In the genomic region with DNA sequence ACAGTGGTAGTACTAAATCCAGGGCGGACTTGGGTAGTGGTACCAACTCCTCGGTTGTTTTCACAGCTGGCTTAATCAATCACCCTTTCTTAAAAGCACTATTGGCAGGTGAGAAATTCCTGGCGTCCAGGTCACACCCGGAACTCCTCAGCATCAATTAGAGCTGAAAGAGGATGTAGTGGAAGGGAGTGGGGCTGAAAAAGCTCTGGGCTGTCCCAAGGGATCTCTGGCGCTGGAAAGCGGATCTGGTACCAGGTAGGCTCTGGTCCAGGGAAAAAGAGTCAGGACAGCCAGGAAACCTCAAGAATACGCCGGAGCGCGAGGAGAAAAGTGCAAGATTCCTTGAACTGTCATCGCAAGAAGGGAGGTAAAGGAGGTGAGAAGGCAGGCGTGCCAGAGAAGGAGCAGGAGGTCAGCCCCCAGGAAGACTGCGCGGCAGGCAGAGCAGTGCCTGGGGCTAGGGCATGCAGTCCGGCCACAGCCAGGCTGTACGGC, we compare ENCODE assay signal across 7 mouse cellular contexts. TPM values are rescaled to one million over a fixed set of nuclear protein-coding genes. Genes with fewer than 3 reads are reported as not detected.
DNase-seq lines count a peak whose midpoint lies in the region; ATAC-seq lines count a peak whose summit lies in the region.

No protein-coding gene starts in this region.

- peak overlapping the region; percentile 86 for H3K4me2 ChIP-seq in embryonic facial prominence, embryonic 12.5 days (replicated peaks)
- H3K4me2 ChIP-seq in heart, embryonic 11.5 days = peak overlapping the region; percentile 94
- peak overlapping the region; percentile 86 for H3K4me2 ChIP-seq in limb, embryonic 12.5 days
- peak overlapping the region; percentile 98 for H3K4me2 ChIP-seq in neural tube, embryonic 15.5 days

- peaks cover 7% of the 10 kb centered on the region; the same call in 1 of the 2 replicates for H3K9me3 ChIP-seq in megakaryocyte, embryonic 14.5 days
- H3K9me3 ChIP-seq in embryonic facial prominence, embryonic 12.5 days = no peaks in the 10 kb centered on the region
- no peaks in the 10 kb centered on the region for H3K9me3 ChIP-seq in heart, embryonic 11.5 days (replicated peaks; ENCODE audit: control insufficient read depth, low read length)
- H3K9me3 ChIP-seq in limb, embryonic 12.5 days = no peaks in the 10 kb centered on the region
- H3K9me3 ChIP-seq in neural tube, embryonic 15.5 days (replicated peaks) = no peaks in the 10 kb centered on the region

- no peaks in the 10 kb centered on the region for H3K36me3 ChIP-seq in megakaryocyte, embryonic 14.5 days (replicated peaks; ENCODE audit: low read length)
- no peaks in the 10 kb centered on the region for H3K36me3 ChIP-seq in embryonic facial prominence, embryonic 12.5 days
- H3K36me3 ChIP-seq in heart, embryonic 11.5 days (ENCODE audit: control insufficient read depth, insufficient read depth, low read length) = no peaks in the 10 kb centered on the region
- H3K36me3 ChIP-seq in limb, embryonic 12.5 days = no peaks in the 10 kb centered on the region
- H3K36me3 ChIP-seq in neural tube, embryonic 15.5 days = no peaks in the 10 kb centered on the region

- peak overlapping the region; percentile 81 for H3K9ac ChIP-seq in embryonic facial prominence, embryonic 12.5 days
- H3K9ac ChIP-seq in heart, embryonic 11.5 days (ENCODE audit: low read depth, low read length) = peak overlapping the region; percentile 85
- peak overlapping the region; percentile 83 for H3K9ac ChIP-seq in limb, embryonic 12.5 days (replicated peaks)
- peak overlapping the region; percentile 69 for H3K9ac ChIP-seq in neural tube, embryonic 15.5 days (replicated peaks)

- DNase-seq in cerebellum, adult 18-20 months = no peak

- peak overlapping the region; percentile 78 for H3K27ac ChIP-seq in embryonic facial prominence, embryonic 12.5 days
- peak overlapping the region; percentile 85 for H3K27ac ChIP-seq in heart, embryonic 11.5 days (ENCODE audit: low read depth, low read length)
- peak overlapping the region; percentile 85 for H3K27ac ChIP-seq in limb, embryonic 12.5 days
- H3K27ac ChIP-seq in neural tube, embryonic 15.5 days (replicated peaks) = 0 out of 2 replicates have a peak overlapping the region, but pooled peaks have one; percentile 58

- H3K4me1 ChIP-seq in megakaryocyte, embryonic 14.5 days = peaks cover 7% of the 10 kb centered on the region
- H3K4me1 ChIP-seq in embryonic facial prominence, embryonic 12.5 days = peaks cover 8% of the 10 kb centered on the region; the same call in 1 of the 2 replicates
- peaks cover 11% of the 10 kb centered on the region for H3K4me1 ChIP-seq in heart, embryonic 11.5 days (ENCODE audit: control insufficient read depth, insufficient read depth, low read length)
- peaks cover 11% of the 10 kb centered on the region for H3K4me1 ChIP-seq in limb, embryonic 12.5 days (replicated peaks)
- peaks cover 9% of the 10 kb centered on the region for H3K4me1 ChIP-seq in neural tube, embryonic 15.5 days

- H3K27me3 ChIP-seq in megakaryocyte, embryonic 14.5 days (replicated peaks) = peaks cover 39% of the 10 kb centered on the region
- H3K27me3 ChIP-seq in embryonic facial prominence, embryonic 12.5 days = no peaks in the 10 kb centered on the region
- no peaks in the 10 kb centered on the region for H3K27me3 ChIP-seq in heart, embryonic 11.5 days (ENCODE audit: control insufficient read depth, insufficient read depth, low read length)
- no peaks in the 10 kb centered on the region for H3K27me3 ChIP-seq in limb, embryonic 12.5 days
- peaks cover 10% of the 10 kb centered on the region for H3K27me3 ChIP-seq in neural tube, embryonic 15.5 days (replicated peaks)

- WGBS in embryonic facial prominence, embryonic 12.5 days = 2% methylated on average over 16 of the region's 16 CpGs
- WGBS in heart, embryonic 11.5 days (ENCODE audit: insufficient replicate concordance) = under 1% methylated on average over 16 of the region's 16 CpGs
- WGBS in limb, embryonic 12.5 days = under 1% methylated on average over 16 of the region's 16 CpGs
- 2% methylated on average over 16 of the region's 16 CpGs for WGBS in neural tube, embryonic 15.5 days

- ATAC-seq in megakaryocyte, adult 5-6 weeks (ENCODE audit: poor library complexity, severe bottlenecking) = no peak
- peak; percentile 71 for ATAC-seq in embryonic facial prominence, embryonic 12.5 days (ENCODE audit: insufficient number of reproducible peaks, insufficient read depth, low FRiP score, low TSS enrichment)
- ATAC-seq in heart, embryonic 11.5 days (replicated peaks; ENCODE audit: insufficient number of reproducible peaks, low FRiP score, low TSS enrichment) = peak; percentile 59
- no peak; the same call in 1 of the 2 replicates for ATAC-seq in limb, embryonic 12.5 days (ENCODE audit: insufficient number of reproducible peaks, insufficient read depth, low FRiP score, low TSS enrichment, low read depth)
- ATAC-seq in neural tube, embryonic 15.5 days (ENCODE audit: low FRiP score) = peak; percentile 69; the same call in 1 of the 2 replicates

- H3K4me3 ChIP-seq in megakaryocyte, embryonic 14.5 days (replicated peaks) = peak overlapping the region; percentile 89
- peak overlapping the region; percentile 75 for H3K4me3 ChIP-seq in embryonic facial prominence, embryonic 12.5 days
- H3K4me3 ChIP-seq in heart, embryonic 11.5 days (ENCODE audit: low read depth, low read length) = peak overlapping the region; percentile 84
- peak overlapping the region; percentile 78 for H3K4me3 ChIP-seq in limb, embryonic 12.5 days (replicated peaks)
- peak overlapping the region; percentile 87 for H3K4me3 ChIP-seq in neural tube, embryonic 15.5 days (replicated peaks)

RNA-seq across cellular contexts. Expression of a gene that starts 0.7 kb away (rescaled TPM):
- not detected in 2 replicates for polyA plus RNA-seq in megakaryocyte, embryonic 14.5 days (2012; ENCODE audit: insufficient read depth, low replicate concordance)
- not detected in 2 replicates for total RNA-seq in megakaryocyte, adult 5-6 weeks (2015)
- total RNA-seq in megakaryocyte, adult 5-6 weeks (2017) = not detected in 2 replicates
- 8.7 and 8.9 TPM in 2 replicates for polyA plus RNA-seq in embryonic facial prominence, embryonic 12.5 days (2016; fragmentation: Nextera tagmentation; extraction: Ambion mirVana)
- 4.9 and 6.6 TPM in 2 replicates for polyA plus RNA-seq in heart, embryonic 11.5 days (2014; fragmentation: Nextera tagmentation; extraction: Ambion mirVana)
- polyA plus RNA-seq in limb, embryonic 12.5 days (2016; fragmentation: Nextera tagmentation; extraction: Ambion mirVana) = 5.7 and 6.0 TPM in 2 replicates
- 2.9 TPM in 2 replicates for polyA plus RNA-seq in neural tube, embryonic 15.5 days (2015; fragmentation: Nextera tagmentation; extraction: Ambion mirVana)

Comparison
In these comparisons a context has a peak if more than half of its experiments do, and no peak if none do; other contexts are left out.
1. ATAC-seq: peak in embryonic facial prominence, embryonic 12.5 days (single experiment), heart, embryonic 11.5 days (single experiment) and neural tube, embryonic 15.5 days (single experiment); none in megakaryocyte, adult 5-6 weeks (single experiment) and limb, embryonic 12.5 days (single experiment).
2. Peak in every context shown above with its lines, with median percentiles within 50 percentile points of each other: H3K4me3 ChIP-seq, H3K27ac ChIP-seq, H3K4me2 ChIP-seq and H3K9ac ChIP-seq.